Mouse (Mus musculus) kidney, adult 2 months (tissue): ENCODE data around the gene Tmem212. TPM values are rescaled to one million over a fixed set of nuclear protein-coding genes. Genes with fewer than 3 reads are reported as not detected.
A peak's percentile ranks its signal among the peaks of the same experiment; 100 is the strongest.

Experiments used
- DNase-seq: peaks from one replicate; pipeline ENCODE4 v3.0.0; 2021
- H3K27ac ChIP-seq: fragments of 200-500 bp; 2 replicates; pipeline ENCODE4 v1.5.1; 2012; ENCODE audit warnings: low read depth, low read length, control low read depth, inconsistent platforms; ENCODE audit not compliant: insufficient read depth
- H3K27me3 ChIP-seq: fragments of 200-500 bp; replicated peaks from 2 replicates; pipeline ENCODE4 v1.6.1; 2012; ENCODE audit warnings: mild to moderate bottlenecking, moderate library complexity, low read length, inconsistent platforms; ENCODE audit not compliant: control insufficient read depth, insufficient read depth
- H3K36me3 ChIP-seq: fragments of 200-500 bp; 2 replicates; pipeline ENCODE4 v1.6.1; 2012; ENCODE audit warnings: mild to moderate bottlenecking, moderate library complexity, low read length, inconsistent platforms; ENCODE audit not compliant: control insufficient read depth, insufficient read depth
- H3K4me1 ChIP-seq: fragments of 200-500 bp; 2 replicates; pipeline ENCODE4 v1.6.1; 2011; ENCODE audit warnings: low read length; ENCODE audit not compliant: control insufficient read depth, insufficient read depth
- H3K4me3 ChIP-seq: fragments of 200-500 bp; 2 replicates; pipeline ENCODE4 v1.5.1; 2011; ENCODE audit warnings: mild to moderate bottlenecking, low read depth, low read length, control low read depth; ENCODE audit not compliant: insufficient read depth
- CTCF ChIP-seq: fragments of 200-500 bp; conservative IDR thresholded peaks from 2 replicates; pipeline ENCODE4 v1.5.1; 2011; ENCODE audit warnings: low read depth, mild to moderate bottlenecking, control low read depth, low read length, moderate library complexity, mixed read lengths; ENCODE audit not compliant: insufficient read depth, insufficient read length
- POLR2A ChIP-seq: fragments of 200-500 bp; IDR thresholded peaks from one replicate; pipeline ENCODE4 v1.6.1; 2011; ENCODE audit warnings: low read depth, low read length, control low read depth
- WGBS: fragments of 180-500 bp; shearing (Covaris S2); methylation state at CpG from one replicate; pipeline ENCODE4 v1.1.7; 2018; 5-methylcytosine and 5-hydroxymethylcytosine counted together
- polyA plus RNA-seq: library from polyadenylated mRNA; depleted of rRNA; stranded (reverse); fragments of >200 nt; gene quantifications from 2 replicates; pipeline ENCODE4 v1.2.3, GENCODE M21; 2012

The Tmem212 gene
- polyA plus RNA-seq, 1 experiment = not detected

DNA sequence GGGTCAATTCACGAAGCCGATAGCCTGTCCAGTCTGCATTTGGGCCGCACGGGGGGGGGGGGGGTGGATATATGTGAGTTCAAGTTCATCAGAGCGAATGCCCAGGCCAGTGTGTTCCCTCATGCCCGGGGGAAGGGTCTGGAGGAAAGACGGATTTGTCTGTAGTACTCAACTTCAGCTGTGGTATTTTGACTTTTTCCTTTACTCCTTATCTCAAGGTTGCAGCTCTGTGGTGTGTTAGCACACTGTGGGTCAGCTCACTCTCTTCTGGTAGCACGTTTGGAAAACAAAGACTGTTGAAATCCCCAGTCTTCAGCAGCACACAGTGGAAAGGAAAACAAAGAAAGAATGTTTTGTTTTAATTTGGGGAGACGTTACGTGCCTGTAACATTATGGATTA lies 2.0 kb upstream of the Tmem212 start:
- Histone ChIP-seq H3K27ac (no peak overlapping the region), H3K27me3 (no peaks in the 10 kb centered on the region), H3K4me3 (no peak overlapping the region), H3K36me3 (no peaks in the 10 kb centered on the region), H3K4me1 (no peaks in the 10 kb centered on the region)
- no peak for DNase-seq
- 82% methylated on average over 10 of the region's 10 CpGs for WGBS
- TF ChIP-seq CTCF = no peak
- TF ChIP-seq POLR2A = no peak

DNA sequence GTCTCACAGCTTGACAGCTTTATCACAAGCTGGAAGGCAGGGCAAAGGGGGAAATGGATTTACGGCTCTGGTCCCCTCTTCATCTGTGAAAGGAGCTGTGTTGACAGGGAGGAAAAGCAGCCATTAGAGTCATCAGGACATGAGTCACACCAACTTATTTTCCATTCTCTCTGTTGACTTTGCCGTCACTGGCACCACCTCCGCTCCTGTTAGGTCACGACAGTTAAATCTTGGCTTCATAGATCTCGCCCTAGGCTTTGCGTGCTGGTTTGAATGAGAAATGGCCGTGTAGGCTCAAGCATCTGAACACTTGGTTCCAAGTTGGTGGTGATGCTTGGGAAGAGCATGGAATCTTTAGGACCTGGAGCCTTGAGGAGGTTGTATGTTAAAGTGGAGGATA lies 9.6 kb downstream of the Tmem212 start:
- no peak for DNase-seq
- WGBS = 77% methylated on average over 7 of the region's 7 CpGs
- TF ChIP-seq POLR2A (no peak), CTCF (no peak)
- Histone ChIP-seq H3K4me3 (no peak overlapping the region), H3K27ac (no peak overlapping the region), H3K4me1 (peaks cover 5% of the 10 kb centered on the region), H3K27me3 (no peaks in the 10 kb centered on the region), H3K36me3 (no peaks in the 10 kb centered on the region)

DNA sequence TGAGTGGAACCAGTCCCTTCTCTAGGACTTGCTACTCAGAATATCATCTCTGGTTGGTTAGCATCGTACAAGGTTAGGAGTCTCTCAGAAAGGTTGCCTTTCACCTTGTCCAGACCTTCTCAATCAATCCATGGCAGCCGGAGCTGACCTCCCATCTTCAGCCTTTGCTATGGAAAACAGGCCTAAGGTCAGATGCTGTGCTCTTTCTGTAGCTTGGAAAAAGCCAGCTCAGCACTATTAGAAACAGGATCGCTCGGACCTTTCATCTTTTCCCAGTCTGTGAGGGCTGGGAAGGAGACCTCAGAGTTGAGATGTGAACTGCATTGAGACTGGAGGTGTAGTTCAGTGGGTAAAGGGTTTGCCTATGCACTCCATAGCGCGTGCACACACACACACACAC lies 10.6 kb downstream of the Tmem212 start:
- peaks cover 5% of the 10 kb centered on the region for H3K4me1 ChIP-seq
- no peak overlapping the region for H3K27ac ChIP-seq
- no peak for DNase-seq
- 89% methylated on average over 6 of the region's 6 CpGs for WGBS
- no peaks in the 10 kb centered on the region for H3K36me3 ChIP-seq
- TF ChIP-seq POLR2A (no peak), CTCF (no peak)
- no peak overlapping the region for H3K4me3 ChIP-seq
- no peaks in the 10 kb centered on the region for H3K27me3 ChIP-seq

DNA sequence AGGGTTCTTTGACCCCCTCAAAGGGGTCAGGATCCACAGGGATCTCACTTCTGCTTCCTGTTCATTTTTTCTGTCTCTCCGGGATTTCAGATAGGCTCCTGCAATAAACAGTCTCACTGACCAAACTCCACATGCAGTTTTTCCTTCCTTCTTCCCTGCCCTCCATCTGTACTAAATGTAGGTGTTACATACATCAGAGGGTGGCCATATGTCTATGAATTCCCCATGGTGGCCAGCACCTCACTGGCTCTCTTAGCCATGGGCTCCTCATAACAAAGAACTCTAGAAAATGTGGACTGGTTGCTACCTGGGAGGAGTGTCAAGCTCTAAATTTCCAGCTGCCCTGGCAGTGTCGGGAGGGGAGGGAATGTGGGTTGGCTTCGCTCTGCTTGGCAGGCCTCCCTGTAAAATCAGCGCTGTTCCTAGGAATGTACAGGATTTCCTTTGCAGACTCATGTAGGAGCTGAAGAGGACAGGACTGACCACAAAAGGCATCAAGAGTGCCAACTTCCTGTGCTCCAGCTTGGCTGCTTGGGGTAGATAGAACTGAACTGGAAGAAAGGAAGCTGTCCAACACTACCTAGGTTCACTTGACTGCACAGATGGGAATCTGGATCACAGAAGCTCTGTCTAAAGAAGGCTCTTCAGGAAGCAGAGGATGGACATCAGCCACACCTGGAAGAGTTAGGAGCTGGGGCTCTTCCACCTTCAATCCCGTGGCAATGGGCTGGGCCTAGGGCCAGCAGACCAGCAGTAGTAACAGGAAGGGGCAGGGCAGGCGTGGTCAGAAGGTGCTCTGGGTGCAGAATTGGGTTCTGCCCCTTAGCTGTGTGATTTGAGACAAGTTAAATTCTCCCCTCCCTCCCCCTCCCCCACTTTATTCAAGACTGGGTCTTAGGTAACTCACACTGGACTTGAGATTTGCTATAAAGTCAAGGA lies 14.0 kb downstream of the Tmem212 start:
- peaks cover 5% of the 10 kb centered on the region for H3K4me1 ChIP-seq
- no peaks in the 10 kb centered on the region for H3K36me3 ChIP-seq
- no peak overlapping the region for H3K27ac ChIP-seq
- H3K27me3 ChIP-seq = no peaks in the 10 kb centered on the region
- DNase-seq = peak; percentile 33
- TF ChIP-seq CTCF = no peak
- 44% methylated on average over 6 of the region's 6 CpGs for WGBS
- no peak overlapping the region for H3K4me3 ChIP-seq

- Histone ChIP-seq H3K36me3 (no peaks in the 10 kb centered on the region), H3K27ac (no peak overlapping the region), H3K4me3 (no peak overlapping the region), H3K27me3 (no peaks in the 10 kb centered on the region), H3K4me1 (peaks cover 5% of the 10 kb centered on the region)
- no peak for TF ChIP-seq CTCF
- TF ChIP-seq POLR2A = no peak
- 64% methylated on average over 7 of the region's 7 CpGs for WGBS
- DNase-seq = no peak
Measured at GRCm38 (mm10) chr3:27878854-27879610, 17.1 kb downstream of the Tmem212 start.

- Histone ChIP-seq H3K27me3 (no peaks in the 10 kb centered on the region), H3K4me1 (no peaks in the 10 kb centered on the region), H3K27ac (no peak overlapping the region), H3K4me3 (no peak overlapping the region), H3K36me3 (no peaks in the 10 kb centered on the region)
- TF ChIP-seq POLR2A = no peak
- no peak for TF ChIP-seq CTCF
- 82% methylated on average over 9 of the region's 9 CpGs for WGBS
- DNase-seq = no peak
Measured at GRCm38 (mm10) chr3:27873268-27874073, 22.7 kb downstream of the Tmem212 start.

DNA sequence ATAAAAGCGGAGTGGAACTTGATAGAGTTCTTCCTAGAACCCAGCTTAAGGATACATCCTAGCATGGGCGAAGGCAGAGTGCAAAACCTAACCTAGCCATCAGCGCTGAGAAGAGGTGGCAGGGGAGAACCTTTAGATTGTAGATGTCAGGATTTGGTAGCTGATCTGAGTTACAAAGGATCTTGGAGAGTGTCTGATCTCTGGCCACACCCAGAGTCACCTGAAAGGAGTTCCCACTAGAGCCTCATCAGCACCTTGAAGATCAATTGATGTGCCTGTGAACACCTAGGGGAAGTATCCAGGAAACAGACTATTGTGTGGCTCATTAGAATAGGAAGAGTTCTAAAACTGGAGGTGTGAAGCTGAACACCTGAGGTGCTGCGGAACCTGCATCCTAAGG lies 23.7 kb downstream of the Tmem212 start:
- no peaks in the 10 kb centered on the region for H3K36me3 ChIP-seq
- no peak overlapping the region for H3K27ac ChIP-seq
- H3K4me1 ChIP-seq = no peaks in the 10 kb centered on the region
- no peak overlapping the region for H3K4me3 ChIP-seq
- 96% methylated on average over 4 of the region's 4 CpGs for WGBS
- DNase-seq = no peak
- no peaks in the 10 kb centered on the region for H3K27me3 ChIP-seq
- TF ChIP-seq CTCF = no peak
- TF ChIP-seq POLR2A = no peak
